Mouse (Mus musculus) hindbrain, embryonic 10.5 days (tissue): ENCODE measurements around the gene Rgs6. TPM values are rescaled to one million over a fixed set of nuclear protein-coding genes. Genes with fewer than 3 reads are reported as not detected.
A peak's percentile ranks its signal among the peaks of the same experiment; 100 is the strongest.

Experiments used
- DNase-seq: peaks from one replicate; pipeline ENCODE4 v3.0.0-alpha.2; 2017; ENCODE audit warnings: low spot score
- H3K27ac ChIP-seq: fragments of 300-500 bp; sonication (generic); 2 replicates; pipeline ENCODE4 v1.5.1; 2016; ENCODE audit warnings: mild to moderate bottlenecking, moderate library complexity
- H3K27me3 ChIP-seq: fragments of 300-500 bp; sonication (generic); 2 replicates; pipeline ENCODE4 v1.6.1; 2016; ENCODE audit warnings: mild to moderate bottlenecking; ENCODE audit not compliant: poor library complexity, insufficient read depth, severe bottlenecking
- H3K36me3 ChIP-seq: fragments of 300-500 bp; sonication (generic); 2 replicates; pipeline ENCODE4 v1.6.1; 2016; ENCODE audit warnings: mild to moderate bottlenecking, moderate library complexity
- H3K4me1 ChIP-seq: fragments of 300-500 bp; sonication (generic); replicated peaks from 2 replicates; pipeline ENCODE4 v1.6.1; 2016; ENCODE audit warnings: mild to moderate bottlenecking
- H3K4me3 ChIP-seq: fragments of 300-500 bp; sonication (generic); 2 replicates; pipeline ENCODE4 v1.5.1; 2016; ENCODE audit warnings: mild to moderate bottlenecking, moderate library complexity
- H3K9me3 ChIP-seq: fragments of 300-500 bp; sonication (generic); 2 replicates; pipeline ENCODE4 v1.6.1; 2016; ENCODE audit warnings: mild to moderate bottlenecking, moderate library complexity
- WGBS: fragments of 180-500 bp; shearing (Covaris S2); methylation state at CpG from one replicate; pipeline ENCODE4 v1.1.7; 2016; 5-methylcytosine and 5-hydroxymethylcytosine counted together
- polyA plus RNA-seq: library from polyadenylated mRNA; unstranded; fragments of >200 nt; fragmentation: Nextera tagmentation; extraction: Ambion mirVana; gene quantifications from 2 replicates; pipeline ENCODE4 v1.2.1, GENCODE M21; 2016

Rgs6 gene
- polyA plus RNA-seq, 1 experiment from 2014 or later, result 0.31 TPM

DNA sequence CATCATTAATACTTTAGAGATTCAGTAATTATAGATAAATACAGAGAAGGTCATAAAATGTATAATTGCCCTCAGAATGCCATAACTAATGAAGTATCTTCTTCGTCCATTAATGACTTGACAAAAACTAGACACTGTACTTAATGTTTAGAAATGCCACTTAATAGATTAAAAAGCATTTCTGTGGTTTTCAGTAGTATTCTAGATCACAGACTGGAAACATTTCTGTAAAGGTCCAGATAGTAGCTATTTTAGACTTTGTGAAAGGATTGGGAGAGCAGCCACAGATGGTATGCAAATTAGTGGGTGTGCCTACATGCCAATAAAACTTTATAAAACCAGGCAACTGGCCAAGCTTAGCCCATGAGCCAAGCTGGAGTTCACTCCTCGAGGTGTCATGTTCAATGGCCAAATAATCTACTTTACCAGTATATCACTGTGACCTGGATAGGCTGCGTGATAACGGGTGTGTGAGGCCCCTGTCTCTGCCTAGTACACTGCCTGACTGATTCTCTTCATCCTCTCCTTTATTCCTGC, 82.2 kb downstream of the Rgs6 start:
- H3K4me3 ChIP-seq, result no peak overlapping the region
- no peaks in the 10 kb centered on the region for H3K36me3 ChIP-seq
- 82% methylated on average over 4 of the region's 4 CpGs for WGBS
- H3K27ac ChIP-seq, result no peak overlapping the region
- no peaks in the 10 kb centered on the region for H3K27me3 ChIP-seq
- H3K4me1 ChIP-seq, result no peaks in the 10 kb centered on the region
- DNase-seq, result no peak
- no peaks in the 10 kb centered on the region for H3K9me3 ChIP-seq

DNA sequence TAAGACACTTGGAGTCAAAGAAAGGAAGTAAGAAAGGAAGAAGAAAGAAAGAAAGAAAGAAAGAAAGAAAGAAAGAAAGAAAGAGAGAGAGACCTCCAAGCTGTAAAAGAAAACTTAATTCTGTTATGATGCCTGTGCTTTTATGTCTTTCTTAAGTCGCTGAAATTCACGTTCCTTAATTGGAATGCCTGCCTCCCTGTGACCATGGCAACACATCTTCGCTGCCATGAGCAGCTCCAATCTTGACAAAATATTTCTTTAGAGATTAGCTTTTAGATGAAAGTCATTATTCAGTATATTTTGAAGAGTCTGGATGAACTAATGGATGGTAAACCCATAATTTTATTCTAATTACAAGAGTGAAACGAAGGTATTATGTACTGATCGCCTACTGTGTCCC, 83.5 kb downstream of the Rgs6 start:
- Histone ChIP-seq H3K4me3 (no peak overlapping the region), H3K4me1 (no peaks in the 10 kb centered on the region), H3K27ac (no peak overlapping the region), H3K27me3 (no peaks in the 10 kb centered on the region), H3K36me3 (no peaks in the 10 kb centered on the region), H3K9me3 (no peaks in the 10 kb centered on the region)
- no peak for DNase-seq
- WGBS, result 90% methylated on average over 5 of the region's 5 CpGs

- Histone ChIP-seq H3K4me3 (no peak overlapping the region), H3K36me3 (no peaks in the 10 kb centered on the region), H3K4me1 (no peaks in the 10 kb centered on the region), H3K27ac (no peak overlapping the region), H3K27me3 (no peaks in the 10 kb centered on the region), H3K9me3 (no peaks in the 10 kb centered on the region)
- 75% methylated on average over 4 of the region's 4 CpGs for WGBS
- DNase-seq, result no peak
Observed at GRCm38 (mm10) chr12:82675137-82675536, 87.0 kb downstream of the Rgs6 start.

GRCm38 (mm10) chr12:82687015-82687414, 98.9 kb downstream of the Rgs6 start:
- Histone ChIP-seq H3K36me3 (no peaks in the 10 kb centered on the region), H3K27ac (no peak overlapping the region), H3K9me3 (no peaks in the 10 kb centered on the region), H3K27me3 (no peaks in the 10 kb centered on the region), H3K4me3 (no peak overlapping the region), H3K4me1 (no peaks in the 10 kb centered on the region)
- DNase-seq, result no peak
- WGBS, result 89% methylated on average over 2 of the region's 2 CpGs

GRCm38 (mm10) chr12:82698886-82699527, 110.9 kb downstream of the Rgs6 start:
- H3K9me3 ChIP-seq, result no peaks in the 10 kb centered on the region
- 0 out of 2 replicates have a peak, but pooled peaks cover 6% of the 10 kb centered on the region for H3K4me1 ChIP-seq
- WGBS, result 83% methylated on average over 12 of the region's 12 CpGs
- H3K4me3 ChIP-seq, result no peak overlapping the region
- H3K27ac ChIP-seq, result no peak overlapping the region
- H3K27me3 ChIP-seq, result no peaks in the 10 kb centered on the region
- no peaks in the 10 kb centered on the region for H3K36me3 ChIP-seq
- DNase-seq, result no peak

- DNase-seq, result no peak
- Histone ChIP-seq H3K9me3 (no peaks in the 10 kb centered on the region), H3K36me3 (no peaks in the 10 kb centered on the region), H3K4me3 (no peak overlapping the region), H3K27me3 (no peaks in the 10 kb centered on the region), H3K27ac (no peak overlapping the region), H3K4me1 (0 out of 2 replicates have a peak, but pooled peaks cover 6% of the 10 kb centered on the region)
- 91% methylated on average over 3 of the region's 3 CpGs for WGBS
Observed at GRCm38 (mm10) chr12:82699528-82699905, 111.4 kb downstream of the Rgs6 start.

DNA sequence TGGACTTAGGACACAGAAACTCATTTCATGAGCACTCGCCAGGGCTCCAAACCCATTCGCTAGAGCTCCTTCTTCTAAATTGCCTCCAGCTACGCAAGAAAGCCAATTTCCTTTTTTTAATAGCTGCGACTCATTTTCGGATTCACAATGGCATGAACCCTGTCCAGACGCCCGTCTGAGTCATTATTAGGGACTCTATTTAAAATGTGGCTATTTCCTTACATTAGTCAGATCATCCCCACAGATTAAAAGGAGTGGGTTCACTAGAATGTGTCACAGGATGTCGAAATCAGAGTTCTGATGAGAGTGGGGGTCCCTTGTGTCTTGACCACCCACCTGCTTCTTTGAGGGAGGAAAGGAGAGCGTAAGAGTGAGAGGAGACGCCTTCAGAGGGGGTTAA, 112.1 kb downstream of the Rgs6 start:
- no peaks in the 10 kb centered on the region for H3K9me3 ChIP-seq
- H3K36me3 ChIP-seq, result no peaks in the 10 kb centered on the region
- 0 out of 2 replicates have a peak, but pooled peaks cover 6% of the 10 kb centered on the region for H3K4me1 ChIP-seq
- no peak for DNase-seq
- H3K27me3 ChIP-seq, result no peaks in the 10 kb centered on the region
- WGBS, result 86% methylated on average over 10 of the region's 10 CpGs
- no peak overlapping the region for H3K27ac ChIP-seq
- no peak overlapping the region for H3K4me3 ChIP-seq

DNA sequence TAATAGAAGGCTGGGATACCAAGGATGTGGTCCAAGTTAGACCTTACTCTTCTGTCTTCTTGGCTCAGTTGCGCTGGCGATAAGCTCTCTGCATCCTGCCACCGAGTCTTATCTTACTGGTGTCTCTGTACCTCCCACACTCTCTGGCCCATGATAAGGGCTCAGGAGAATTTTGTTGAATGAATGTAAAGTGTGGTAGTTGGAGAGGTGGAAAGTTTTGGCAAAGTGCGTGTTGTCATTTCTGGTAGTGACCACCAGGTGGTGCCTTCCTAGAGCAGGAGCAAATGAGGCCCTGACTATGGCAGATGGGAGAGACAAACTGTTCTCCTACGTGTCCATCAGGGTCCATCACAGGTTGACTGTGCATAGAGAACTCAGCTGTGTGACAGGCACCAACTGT, 112.7 kb downstream of the Rgs6 start:
- peak; percentile 24 for DNase-seq
- H3K27ac ChIP-seq, result no peak overlapping the region
- H3K4me1 ChIP-seq, result 0 out of 2 replicates have a peak, but pooled peaks cover 6% of the 10 kb centered on the region
- no peaks in the 10 kb centered on the region for H3K27me3 ChIP-seq
- 46% methylated on average over 5 of the region's 5 CpGs for WGBS
- no peaks in the 10 kb centered on the region for H3K36me3 ChIP-seq
- H3K4me3 ChIP-seq, result no peak overlapping the region
- no peaks in the 10 kb centered on the region for H3K9me3 ChIP-seq

DNA sequence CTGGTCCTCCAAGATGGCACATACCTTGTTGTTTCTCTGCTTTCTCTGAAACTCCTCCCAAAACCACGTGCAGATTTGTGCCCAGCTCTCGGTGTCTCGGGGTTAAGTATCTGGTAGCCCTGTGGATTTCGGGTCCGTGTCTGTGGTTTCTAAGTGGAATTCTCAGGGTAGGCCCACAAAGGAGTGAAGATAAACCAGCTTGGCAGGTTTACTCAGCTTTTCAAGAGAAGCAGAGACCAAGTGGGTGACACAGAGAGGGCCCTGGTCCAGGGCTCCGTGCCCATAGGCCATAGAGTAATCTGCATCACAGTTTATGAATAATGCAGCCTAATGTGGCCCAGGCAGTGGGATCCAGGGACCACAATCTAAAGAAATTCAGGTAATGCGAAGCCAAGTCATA, 113.3 kb downstream of the Rgs6 start:
- H3K27ac ChIP-seq, result no peak overlapping the region
- H3K27me3 ChIP-seq, result no peaks in the 10 kb centered on the region
- WGBS, result 82% methylated on average over 7 of the region's 7 CpGs
- H3K36me3 ChIP-seq, result no peaks in the 10 kb centered on the region
- 0 out of 2 replicates have a peak, but pooled peaks cover 6% of the 10 kb centered on the region for H3K4me1 ChIP-seq
- H3K9me3 ChIP-seq, result no peaks in the 10 kb centered on the region
- no peak overlapping the region for H3K4me3 ChIP-seq
- no peak for DNase-seq

DNA sequence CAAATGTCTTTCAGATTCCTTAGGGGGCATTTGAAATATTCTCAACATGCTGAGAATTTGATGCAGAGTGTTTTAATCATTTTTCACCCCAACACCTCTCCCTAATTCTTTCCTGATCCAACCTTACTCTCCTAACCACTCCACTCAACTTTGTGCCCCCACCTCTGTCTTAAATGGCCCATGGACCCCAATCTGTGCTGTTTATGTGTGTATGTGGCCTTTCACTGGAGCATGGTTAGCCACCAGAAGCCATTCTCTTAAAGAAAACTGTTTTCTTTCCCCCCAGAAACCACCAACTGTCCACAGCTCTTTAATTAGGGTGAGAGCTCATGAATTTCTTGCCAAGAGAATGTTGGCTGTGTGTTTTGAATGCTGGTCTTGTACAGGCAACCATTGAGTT, 122.3 kb downstream of the Rgs6 start:
- Histone ChIP-seq H3K27me3 (no peaks in the 10 kb centered on the region), H3K36me3 (no peaks in the 10 kb centered on the region), H3K27ac (no peak overlapping the region), H3K4me3 (no peak overlapping the region), H3K9me3 (no peaks in the 10 kb centered on the region), H3K4me1 (no peaks in the 10 kb centered on the region)
- no peak for DNase-seq

GRCm38 (mm10) chr12:82714284-82714683, 126.2 kb downstream of the Rgs6 start:
- Histone ChIP-seq H3K4me3 (no peak overlapping the region), H3K4me1 (no peaks in the 10 kb centered on the region), H3K36me3 (no peaks in the 10 kb centered on the region), H3K27me3 (no peaks in the 10 kb centered on the region), H3K27ac (no peak overlapping the region), H3K9me3 (no peaks in the 10 kb centered on the region)
- DNase-seq, result no peak
- 67% methylated on average over 2 of the region's 2 CpGs for WGBS

DNA sequence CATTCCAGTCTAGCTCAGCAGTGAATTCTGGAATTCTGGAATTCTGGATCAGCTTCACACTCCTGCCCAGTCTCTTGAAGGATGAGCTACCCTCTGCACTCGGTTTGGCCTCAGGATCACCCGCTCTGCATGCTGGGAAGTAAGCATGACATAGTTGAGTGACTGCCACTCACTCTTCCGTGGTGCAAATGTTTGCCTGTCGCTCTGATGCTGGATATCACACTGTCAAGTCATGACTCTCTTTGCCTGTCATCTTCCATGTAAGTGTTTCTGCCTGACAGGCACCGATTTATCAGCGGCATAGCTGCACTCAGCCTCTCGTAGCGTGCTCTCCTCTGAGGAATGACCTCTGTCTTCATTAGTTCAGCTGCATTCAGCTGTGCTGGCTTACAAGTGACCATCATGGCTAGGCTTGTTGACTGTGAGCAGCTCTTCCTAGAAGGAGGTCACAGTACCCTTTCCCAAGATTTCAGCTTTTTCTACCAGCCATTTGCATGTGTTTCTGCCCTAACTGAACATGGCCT, 135.0 kb downstream of the Rgs6 start:
- DNase-seq, result no peak
- Histone ChIP-seq H3K27me3 (no peaks in the 10 kb centered on the region), H3K27ac (no peak overlapping the region), H3K4me3 (no peak overlapping the region), H3K4me1 (no peaks in the 10 kb centered on the region), H3K36me3 (no peaks in the 10 kb centered on the region), H3K9me3 (no peaks in the 10 kb centered on the region)
- 89% methylated on average over 8 of the region's 8 CpGs for WGBS

DNA sequence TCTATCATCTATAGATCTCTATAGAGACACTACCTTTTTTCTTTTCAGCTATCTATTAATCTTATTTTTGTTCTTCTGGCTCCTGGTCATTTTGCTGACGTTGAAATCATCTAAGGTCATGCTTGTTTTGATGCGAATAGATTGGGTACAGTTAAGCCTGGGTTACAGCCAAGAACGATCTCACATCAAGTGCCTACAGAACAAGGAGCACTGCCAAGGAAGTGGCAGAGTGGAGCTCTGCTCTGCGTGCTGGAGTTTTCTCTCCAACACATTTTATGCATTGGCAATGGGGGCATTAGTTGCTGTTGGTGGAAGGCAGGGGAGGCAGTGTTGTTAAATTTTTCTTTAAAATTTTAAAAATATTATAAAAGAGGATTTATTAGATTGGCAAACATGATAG, 138.2 kb downstream of the Rgs6 start:
- no peak for DNase-seq
- no peaks in the 10 kb centered on the region for H3K9me3 ChIP-seq
- H3K36me3 ChIP-seq, result no peaks in the 10 kb centered on the region
- H3K4me1 ChIP-seq, result no peaks in the 10 kb centered on the region
- no peak overlapping the region for H3K27ac ChIP-seq
- no peak overlapping the region for H3K4me3 ChIP-seq
- no peaks in the 10 kb centered on the region for H3K27me3 ChIP-seq
- WGBS, result 94% methylated on average over 4 of the region's 4 CpGs
